Mouse (Mus musculus): ENCODE data around the gene Hbb-bt. TPM values are rescaled to one million over a fixed set of nuclear protein-coding genes. Genes with fewer than 3 reads are reported as not detected.
A peak's percentile ranks its signal among the peaks of the same experiment; 100 is the strongest.
"Not testable (repeated sequence)": the region's sequence is repeated elsewhere in the genome, so short reads cannot be mapped to it uniquely, and the experiment has no call there.

The Hbb-bt gene
- polyA plus RNA-seq, 1 experiment from 2014 or later, result 4,969 TPM

DNA sequence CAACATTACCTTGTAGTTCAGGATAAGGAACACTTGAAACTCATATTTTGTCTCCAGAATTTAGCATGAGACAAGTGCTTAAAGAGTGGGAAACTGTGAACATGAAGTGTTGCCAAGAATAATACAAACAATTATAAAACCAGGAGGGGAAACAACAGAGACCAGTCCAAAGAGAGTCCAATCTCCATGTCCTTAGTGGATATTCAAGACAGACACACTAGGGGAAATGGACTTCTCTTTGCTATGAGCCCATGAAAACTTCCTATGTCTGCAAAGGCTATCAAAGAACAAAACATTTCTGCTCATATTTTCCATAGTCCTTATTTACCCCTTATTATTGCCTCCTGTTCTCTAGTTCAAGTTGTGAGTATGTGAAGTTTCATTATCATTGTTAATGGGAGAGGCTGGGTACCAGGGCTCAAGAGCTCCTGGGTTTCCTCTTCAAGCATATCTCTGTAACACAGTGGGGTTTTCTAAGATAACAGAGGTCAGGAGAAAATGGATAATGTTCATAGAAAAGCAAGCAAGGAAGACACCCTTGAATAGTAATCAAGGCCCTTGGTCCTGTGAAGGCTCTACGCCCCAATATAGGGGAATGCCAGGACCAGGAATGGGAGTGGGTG lies 2.5 kb downstream of the Hbb-bt start:
- no peak overlapping the region for H3K9ac ChIP-seq (ENCODE audit: low read depth, low read length)
- H3K36me3 ChIP-seq (ENCODE audit: control insufficient read depth, insufficient read depth, low read length), result no peaks in the 10 kb centered on the region
- no peak overlapping the region for H3K4me3 ChIP-seq (ENCODE audit: low read depth, low read length)
- no peak for ATAC-seq (ENCODE audit: low read depth)
- no peaks in the 10 kb centered on the region for H3K9me3 ChIP-seq (ENCODE audit: control insufficient read depth, low read length)
- no peak overlapping the region for H3K27ac ChIP-seq (replicated peaks; ENCODE audit: low read depth, low read length)
- H3K4me1 ChIP-seq (ENCODE audit: control insufficient read depth, insufficient read depth, low read length), result no peaks in the 10 kb centered on the region
- DNase-seq (ENCODE audit: low spot score), result no peak
- no peaks in the 10 kb centered on the region for H3K27me3 ChIP-seq (replicated peaks; ENCODE audit: control insufficient read depth, insufficient read depth, low read length)
- no peak overlapping the region for H3K4me2 ChIP-seq (ENCODE audit: low read depth, low read length)
- 93% methylated on average over 1 of the region's 1 CpGs for WGBS

GRCm38 (mm10) chr7:103810746-103811145 lies 3.0 kb downstream of the Hbb-bt start:
- no peaks in the 10 kb centered on the region for H3K9me3 ChIP-seq (ENCODE audit: control insufficient read depth, low read length)
- H3K27ac ChIP-seq (replicated peaks; ENCODE audit: low read depth, low read length), result no peak overlapping the region
- no peaks in the 10 kb centered on the region for H3K4me1 ChIP-seq (ENCODE audit: control insufficient read depth, insufficient read depth, low read length)
- H3K4me3 ChIP-seq (ENCODE audit: low read depth, low read length), result no peak overlapping the region
- no peak overlapping the region for H3K4me2 ChIP-seq (ENCODE audit: low read depth, low read length)
- no peak for DNase-seq (ENCODE audit: low spot score)
- no peak for ATAC-seq (ENCODE audit: low read depth)
- 68% methylated on average over 3 of the region's 3 CpGs for WGBS
- no peaks in the 10 kb centered on the region for H3K27me3 ChIP-seq (replicated peaks; ENCODE audit: control insufficient read depth, insufficient read depth, low read length)
- H3K9ac ChIP-seq (ENCODE audit: low read depth, low read length), result no peak overlapping the region
- H3K36me3 ChIP-seq (ENCODE audit: control insufficient read depth, insufficient read depth, low read length), result no peaks in the 10 kb centered on the region

DNA sequence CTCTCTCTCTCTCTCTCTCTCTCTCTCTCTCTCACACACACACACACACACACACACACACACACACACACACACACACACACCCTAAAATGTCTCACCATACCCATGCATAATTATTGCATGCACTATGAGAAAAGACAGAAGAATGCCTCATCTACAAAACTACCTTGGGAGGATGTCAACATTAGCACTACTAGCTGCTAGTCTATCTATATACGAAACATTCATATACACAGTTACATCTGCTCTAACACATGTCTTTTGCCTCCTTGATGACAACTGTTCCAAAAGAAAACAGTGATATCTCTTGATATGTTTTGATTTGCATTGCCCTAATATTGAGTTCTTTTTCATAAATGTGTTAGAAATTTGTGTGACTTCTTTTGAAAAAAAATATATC lies 3.5 kb downstream of the Hbb-bt start:
- ATAC-seq (ENCODE audit: low read depth) (no peak), DNase-seq (ENCODE audit: low spot score) (no peak)
- no peak overlapping the region for H3K4me2 ChIP-seq (ENCODE audit: low read depth, low read length)
- H3K9ac ChIP-seq (ENCODE audit: low read depth, low read length), result no peak overlapping the region
- no peak overlapping the region for H3K4me3 ChIP-seq (ENCODE audit: low read depth, low read length)
- 87% methylated on average over 1 of the region's 1 CpGs for WGBS
- H3K27me3 ChIP-seq (replicated peaks; ENCODE audit: control insufficient read depth, insufficient read depth, low read length), result no peaks in the 10 kb centered on the region
- H3K27ac ChIP-seq (replicated peaks; ENCODE audit: low read depth, low read length), result no peak overlapping the region
- H3K36me3 ChIP-seq (ENCODE audit: control insufficient read depth, insufficient read depth, low read length), result no peaks in the 10 kb centered on the region
- no peaks in the 10 kb centered on the region for H3K9me3 ChIP-seq (ENCODE audit: control insufficient read depth, low read length)
- H3K4me1 ChIP-seq (ENCODE audit: control insufficient read depth, insufficient read depth, low read length), result no peaks in the 10 kb centered on the region

DNA sequence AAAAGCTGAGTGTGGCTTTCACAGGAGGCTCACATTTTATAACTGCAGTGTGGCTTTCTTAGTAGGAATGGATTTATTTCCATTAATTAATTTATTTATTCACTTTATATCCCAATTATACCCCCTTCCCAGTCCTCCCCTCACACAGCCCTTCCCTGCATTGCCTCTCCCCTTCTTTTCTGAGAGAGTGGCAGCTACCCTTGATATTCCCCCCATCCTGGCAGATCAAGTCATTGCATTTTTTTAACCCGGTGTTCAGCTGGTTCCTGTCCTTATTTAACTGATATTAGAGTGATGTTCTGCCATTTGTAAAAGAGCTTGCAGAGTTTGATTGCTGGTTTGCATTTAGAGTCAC lies 4.0 kb downstream of the Hbb-bt start:
- Histone ChIP-seq H3K9me3 (ENCODE audit: control insufficient read depth, low read length) (no peaks in the 10 kb centered on the region), H3K4me3 (ENCODE audit: low read depth, low read length) (no peak overlapping the region), H3K4me1 (ENCODE audit: control insufficient read depth, insufficient read depth, low read length) (no peaks in the 10 kb centered on the region), H3K4me2 (ENCODE audit: low read depth, low read length) (no peak overlapping the region), H3K27ac (replicated peaks; ENCODE audit: low read depth, low read length) (no peak overlapping the region), H3K9ac (ENCODE audit: low read depth, low read length) (no peak overlapping the region), H3K36me3 (ENCODE audit: control insufficient read depth, insufficient read depth, low read length) (no peaks in the 10 kb centered on the region), H3K27me3 (replicated peaks; ENCODE audit: control insufficient read depth, insufficient read depth, low read length) (no peaks in the 10 kb centered on the region)
- WGBS, result 78% methylated on average over 1 of the region's 1 CpGs
- ATAC-seq (ENCODE audit: low read depth), result no peak
- DNase-seq (ENCODE audit: low spot score), result no peak

DNA sequence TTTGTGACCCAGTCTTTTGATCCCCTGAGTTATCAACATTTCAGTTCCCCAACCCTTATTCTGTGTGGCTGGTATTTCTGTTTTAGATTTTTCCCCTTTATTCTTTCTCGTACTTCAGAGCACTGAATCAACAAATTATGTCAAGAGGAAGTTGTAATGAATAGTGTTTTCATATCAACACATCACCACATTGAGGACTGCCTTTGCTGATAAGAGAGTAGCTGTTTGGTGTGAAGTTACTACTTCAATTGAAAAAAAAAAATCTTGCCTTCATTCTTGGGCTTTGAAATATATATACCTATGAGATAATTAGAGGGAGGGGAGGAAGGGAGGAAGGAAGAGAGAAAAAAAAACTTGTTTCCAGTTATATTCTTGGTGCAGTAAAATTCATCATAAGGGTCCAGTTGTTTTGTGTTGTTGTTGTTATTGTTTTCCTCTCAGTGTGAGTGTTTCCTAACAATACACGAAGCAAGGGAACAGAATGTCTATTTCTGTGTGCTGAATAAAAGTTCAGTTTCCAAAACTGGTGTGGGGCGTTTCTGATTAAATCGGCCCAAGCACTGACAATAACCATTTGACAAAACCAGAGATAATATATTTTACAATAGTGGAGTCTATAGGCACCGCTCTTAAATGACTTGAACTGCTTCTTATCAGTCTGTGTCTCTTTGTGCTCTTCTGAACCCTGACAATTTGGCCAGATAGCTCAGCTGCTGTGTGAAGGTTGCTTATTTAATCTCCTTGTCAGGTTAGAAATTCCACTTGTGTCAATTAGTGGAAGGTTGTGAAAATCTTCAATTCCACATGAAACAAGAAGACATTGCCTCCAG lies 4.6 kb downstream of the Hbb-bt start:
- H3K27ac ChIP-seq (replicated peaks; ENCODE audit: low read depth, low read length), result no peak overlapping the region
- 74% methylated on average over 5 of the region's 5 CpGs for WGBS
- no peaks in the 10 kb centered on the region for H3K27me3 ChIP-seq (replicated peaks; ENCODE audit: control insufficient read depth, insufficient read depth, low read length)
- H3K4me1 ChIP-seq (ENCODE audit: control insufficient read depth, insufficient read depth, low read length), result no peaks in the 10 kb centered on the region
- ATAC-seq (ENCODE audit: low read depth) (no peak), DNase-seq (ENCODE audit: low spot score) (no peak)
- no peak overlapping the region for H3K4me2 ChIP-seq (ENCODE audit: low read depth, low read length)
- H3K4me3 ChIP-seq (ENCODE audit: low read depth, low read length), result no peak overlapping the region
- no peaks in the 10 kb centered on the region for H3K36me3 ChIP-seq (ENCODE audit: control insufficient read depth, insufficient read depth, low read length)
- H3K9me3 ChIP-seq (ENCODE audit: control insufficient read depth, low read length), result no peaks in the 10 kb centered on the region
- no peak overlapping the region for H3K9ac ChIP-seq (ENCODE audit: low read depth, low read length)

DNA sequence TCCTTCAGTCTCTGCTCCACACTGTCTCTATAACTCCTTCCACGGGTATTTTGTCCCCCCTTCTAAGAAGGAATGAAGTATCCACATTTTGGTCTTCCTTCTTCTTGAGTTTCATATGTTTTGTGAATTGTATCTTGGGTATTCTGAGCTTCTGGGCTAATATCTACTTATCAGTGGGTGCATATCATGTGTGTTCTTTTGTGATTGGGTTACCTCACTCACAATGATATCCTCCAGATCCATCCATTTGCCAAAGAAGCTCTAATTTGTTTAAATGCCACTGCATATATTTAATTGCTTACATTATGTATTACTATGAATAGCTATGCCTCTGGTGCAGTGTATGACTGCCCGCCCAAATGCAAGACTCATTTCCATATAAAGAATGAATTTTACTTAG lies 5.7 kb downstream of the Hbb-bt start:
- H3K4me3 ChIP-seq (ENCODE audit: low read depth, low read length); H3K4me1 ChIP-seq (ENCODE audit: control insufficient read depth, insufficient read depth, low read length); H3K9me3 ChIP-seq (ENCODE audit: control insufficient read depth, low read length); H3K27ac ChIP-seq (replicated peaks; ENCODE audit: low read depth, low read length); H3K9ac ChIP-seq (ENCODE audit: low read depth, low read length); H3K36me3 ChIP-seq (ENCODE audit: control insufficient read depth, insufficient read depth, low read length); H3K27me3 ChIP-seq (replicated peaks; ENCODE audit: control insufficient read depth, insufficient read depth, low read length); ATAC-seq (ENCODE audit: low read depth); DNase-seq (ENCODE audit: low spot score); H3K4me2 ChIP-seq (ENCODE audit: low read depth, low read length): not testable (repeated sequence)
- WGBS, result 66% methylated on average over 2 of the region's 2 CpGs

- Histone ChIP-seq H3K36me3 (ENCODE audit: control insufficient read depth, insufficient read depth, low read length) (no peaks in the 10 kb centered on the region), H3K4me1 (ENCODE audit: control insufficient read depth, insufficient read depth, low read length) (no peaks in the 10 kb centered on the region), H3K4me2 (ENCODE audit: low read depth, low read length) (no peak overlapping the region), H3K27ac (replicated peaks; ENCODE audit: low read depth, low read length) (no peak overlapping the region), H3K9me3 (ENCODE audit: control insufficient read depth, low read length) (no peaks in the 10 kb centered on the region), H3K27me3 (replicated peaks; ENCODE audit: control insufficient read depth, insufficient read depth, low read length) (no peaks in the 10 kb centered on the region), H3K9ac (ENCODE audit: low read depth, low read length) (no peak overlapping the region), H3K4me3 (ENCODE audit: low read depth, low read length) (no peak overlapping the region)
- DNase-seq (ENCODE audit: low spot score), result peak; percentile 26
- WGBS, result 68% methylated on average over 1 of the region's 1 CpGs
- ATAC-seq (ENCODE audit: low read depth), result no peak
These were observed 6.9 kb downstream of the Hbb-bt start for GRCm38 (mm10) chr7:103806856-103807255.

- Histone ChIP-seq H3K36me3 (ENCODE audit: control insufficient read depth, insufficient read depth, low read length) (no peaks in the 10 kb centered on the region), H3K4me1 (ENCODE audit: control insufficient read depth, insufficient read depth, low read length) (no peaks in the 10 kb centered on the region), H3K9me3 (ENCODE audit: control insufficient read depth, low read length) (no peaks in the 10 kb centered on the region), H3K4me2 (ENCODE audit: low read depth, low read length) (no peak overlapping the region), H3K9ac (ENCODE audit: low read depth, low read length) (no peak overlapping the region), H3K27ac (replicated peaks; ENCODE audit: low read depth, low read length) (no peak overlapping the region), H3K4me3 (ENCODE audit: low read depth, low read length) (no peak overlapping the region), H3K27me3 (replicated peaks; ENCODE audit: control insufficient read depth, insufficient read depth, low read length) (no peaks in the 10 kb centered on the region)
- ATAC-seq (ENCODE audit: low read depth) (no peak), DNase-seq (ENCODE audit: low spot score) (no peak)
- 20% methylated on average over 4 of the region's 4 CpGs for WGBS
These were observed 21.0 kb downstream of the Hbb-bt start for GRCm38 (mm10) chr7:103792669-103793388.

All from embryonic facial prominence, embryonic 14.5 days (tissue).